Comparison of ENCODE assay signal across 9 mouse cellular contexts in genomic region chr3:36340889-36341533, GRCm38 (mm10).
DNase-seq lines count a peak whose midpoint lies in the region; ATAC-seq and TF ChIP-seq lines count a peak whose summit lies in the region.
"Had no signal": no experiment of that assay in that cellular context is flagged by ENCODE, and none has a peak within 500 bp of the region (broad histone marks: within the 10 kb centered on the region; RNA-seq: fewer than 3 reads in every experiment).

No protein-coding gene starts in this region.

- no peaks in the 10 kb centered on the region for H3K4me1 ChIP-seq in liver, postnatal 0 days (ENCODE audit: insufficient read depth)
- no peaks in the 10 kb centered on the region for H3K4me1 ChIP-seq in liver, embryonic 12.5 days
- H3K4me1 ChIP-seq: limb, embryonic 13.5 days had no signal

- H3K9ac ChIP-seq in liver, postnatal 0 days (replicated peaks), result no peak overlapping the region
- no peak overlapping the region for H3K9ac ChIP-seq in liver, embryonic 12.5 days
- H3K9ac ChIP-seq: limb, embryonic 13.5 days had no signal

- no peak for TF ChIP-seq CTCF in liver, postnatal 0 days (IDR thresholded peaks at IDR 0.05; ENCODE audit: low read depth)

- peak; percentile 18 for DNase-seq in liver, postnatal 0 days
- peak; percentile 79 to 86 for DNase-seq in adrenal gland, postnatal 36 days
- peak; percentile 69 to 82 for DNase-seq in layer of hippocampus, adult 18-20 months (ENCODE audit: low spot score in 2 of 2)
- DNase-seq in right cerebral cortex, adult 2 months (ENCODE audit: low spot score in 2 of 2), result peak; percentile 90
- DNase-seq in urinary bladder, postnatal 25 days (ENCODE audit: low spot score), result no peak
- DNase-seq in cerebellum, adult 11 months, result no peak

- no peaks in the 10 kb centered on the region for H3K27me3 ChIP-seq in liver, postnatal 0 days (ENCODE audit: insufficient read depth, low read length)
- no peaks in the 10 kb centered on the region for H3K27me3 ChIP-seq in liver, embryonic 12.5 days (replicated peaks)
- H3K27me3 ChIP-seq: limb, embryonic 13.5 days had no signal

- TF ChIP-seq EP300 in liver, postnatal 0 days (IDR thresholded peaks at IDR 0.05; ENCODE audit: low read depth), result no peak

- no peak overlapping the region for H3K27ac ChIP-seq in liver, postnatal 0 days (ENCODE audit: low read depth)
- H3K27ac ChIP-seq in liver, embryonic 12.5 days, result no peak overlapping the region
- H3K27ac ChIP-seq: limb, embryonic 13.5 days had no signal

- no peaks in the 10 kb centered on the region for H3K9me3 ChIP-seq in liver, postnatal 0 days (ENCODE audit: low read length)
- H3K9me3 ChIP-seq in liver, embryonic 12.5 days (replicated peaks), result no peaks in the 10 kb centered on the region
- H3K9me3 ChIP-seq: limb, embryonic 13.5 days had no signal

- 48% methylated on average over 6 of the region's 6 CpGs for WGBS in liver, postnatal 0 days (ENCODE audit: insufficient replicate concordance)
- 50% methylated on average over 6 of the region's 6 CpGs for WGBS in liver, embryonic 12.5 days (ENCODE audit: insufficient replicate concordance)

- no peak for ATAC-seq in liver, postnatal 0 days
- ATAC-seq in liver, embryonic 12.5 days, result no peak
- no peak for ATAC-seq in inflammation-experienced regulatory T-cells, adult 6 months

- no peak overlapping the region for H3K4me2 ChIP-seq in liver, postnatal 0 days (ENCODE audit: low read depth, low read length)
- no peak overlapping the region for H3K4me2 ChIP-seq in liver, embryonic 12.5 days
- H3K4me2 ChIP-seq: limb, embryonic 13.5 days had no signal

- H3K4me3 ChIP-seq in liver, postnatal 0 days (ENCODE audit: low read depth, low read length), result no peak overlapping the region
- H3K4me3 ChIP-seq in liver, embryonic 12.5 days, result no peak overlapping the region
- H3K4me3 ChIP-seq: limb, embryonic 13.5 days had no signal

- H3K36me3 ChIP-seq in liver, postnatal 0 days (replicated peaks; ENCODE audit: insufficient read depth, low read length), result no peaks in the 10 kb centered on the region
- H3K36me3 ChIP-seq in liver, embryonic 12.5 days, result no peaks in the 10 kb centered on the region
- H3K36me3 ChIP-seq: limb, embryonic 13.5 days had no signal

Comparison
In these comparisons a context has a peak if more than half of its experiments do, and no peak if none do; other contexts are left out.
1. DNase-seq: peak in liver, postnatal 0 days (single experiment), adrenal gland, postnatal 36 days (2 of 2), layer of hippocampus, adult 18-20 months (2 of 2) and right cerebral cortex, adult 2 months (2 of 2); none in urinary bladder, postnatal 25 days (single experiment) and cerebellum, adult 11 months (single experiment).